Mouse (Mus musculus): Measurements from ENCODE around the gene Lce3c.

DNA sequence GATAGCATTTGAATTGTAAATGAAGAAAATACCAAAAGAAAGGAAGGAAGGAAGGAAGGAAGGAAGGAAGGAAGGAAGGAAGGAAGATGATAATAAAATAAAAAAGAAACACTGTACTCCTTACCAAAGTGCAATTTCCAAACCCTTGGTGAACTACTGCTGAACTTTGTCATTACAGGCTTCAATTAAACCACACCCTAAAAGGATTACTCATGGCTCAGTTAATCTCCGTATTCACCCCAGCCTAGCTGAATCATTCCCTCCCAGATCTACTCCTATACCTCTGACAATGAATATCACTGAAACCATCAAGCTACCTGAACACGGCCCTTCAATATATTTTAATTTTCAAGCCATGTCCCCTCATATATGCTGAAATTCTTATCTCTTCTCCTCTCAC lies 34.2 kb downstream of the Lce3c start:
- TF ChIP-seq CTCF (IDR thresholded peaks at IDR 0.05) (no peak), EP300 (IDR thresholded peaks at IDR 0.05) (no peak)
